ENCODE assay signal across 8 mouse cellular contexts in the genomic region with DNA sequence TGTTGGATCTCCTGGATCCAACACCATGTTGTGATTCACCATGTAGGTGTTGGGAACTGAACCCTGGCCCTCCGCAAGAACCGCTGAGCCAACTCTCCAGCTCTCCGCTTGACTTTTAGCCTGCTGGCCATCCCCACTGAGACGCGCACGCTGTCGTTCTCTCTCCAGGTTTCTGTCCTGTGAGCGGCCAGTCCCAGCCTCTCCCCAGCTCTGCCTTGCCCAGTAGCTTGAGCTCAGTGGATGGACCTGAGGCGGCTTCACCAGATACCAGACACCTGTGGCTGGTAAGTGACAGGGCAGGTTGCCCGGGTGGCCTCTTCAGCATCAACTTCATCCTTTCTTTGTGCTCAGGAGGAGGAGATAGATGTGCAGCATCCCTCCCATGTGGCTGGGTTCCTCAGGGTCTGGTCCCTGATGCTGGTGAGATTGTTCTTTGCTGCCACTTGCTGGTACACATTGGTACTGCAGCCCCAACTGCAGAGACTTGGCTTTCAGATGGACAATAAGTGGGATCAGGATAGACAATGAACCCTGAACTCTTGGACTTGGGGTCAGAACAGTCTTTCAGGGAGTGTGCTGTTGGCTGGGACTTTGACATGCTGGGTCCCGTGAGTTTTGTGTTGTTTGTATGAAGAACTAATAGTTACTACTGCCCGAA. TPM values are rescaled to one million over a fixed set of nuclear protein-coding genes. Genes with fewer than 3 reads are reported as not detected.
DNase-seq lines count a peak whose midpoint lies in the region; ATAC-seq and TF ChIP-seq lines count a peak whose summit lies in the region.

No protein-coding gene starts in this region.

- peaks cover 12% of the 10 kb centered on the region; the same call in 1 of the 2 replicates for H3K4me1 ChIP-seq in embryonic facial prominence, embryonic 10.5 days
- no peaks in the 10 kb centered on the region for H3K4me1 ChIP-seq in liver, embryonic 13.5 days (replicated peaks)
- H3K4me1 ChIP-seq in neural tube, embryonic 12.5 days = no peaks in the 10 kb centered on the region

- no peak overlapping the region for H3K9ac ChIP-seq in liver, embryonic 13.5 days
- no peak overlapping the region for H3K9ac ChIP-seq in neural tube, embryonic 12.5 days

- no peaks in the 10 kb centered on the region for H3K9me3 ChIP-seq in embryonic facial prominence, embryonic 10.5 days
- H3K9me3 ChIP-seq in liver, embryonic 13.5 days (replicated peaks) = no peaks in the 10 kb centered on the region
- H3K9me3 ChIP-seq in neural tube, embryonic 12.5 days = no peaks in the 10 kb centered on the region

- peak; percentile 70 for DNase-seq in adrenal gland, postnatal 25 days
- DNase-seq in embryonic facial prominence, embryonic 10.5 days (ENCODE audit: low spot score) = peak; percentile 83
- peak; percentile 72 for DNase-seq in heart, adult 8-10 months (ENCODE audit: low spot score)
- peak; percentile 88 for DNase-seq in kidney, postnatal 10 days
- DNase-seq in liver, embryonic 13.5 days = peak; percentile 23
- peak; percentile 24 for DNase-seq in telencephalon, adult 2 months (ENCODE audit: low read depth, low spot score)

- no peak overlapping the region for H3K4me3 ChIP-seq in C2C12 (ENCODE audit: insufficient read depth, poor library complexity, severe bottlenecking)
- peak overlapping the region; percentile 17; the same call in 1 of the 2 replicates for H3K4me3 ChIP-seq in embryonic facial prominence, embryonic 10.5 days
- H3K4me3 ChIP-seq in liver, embryonic 13.5 days (replicated peaks) = no peak overlapping the region
- H3K4me3 ChIP-seq in neural tube, embryonic 12.5 days = no peak overlapping the region

- no peak overlapping the region for H3K4me2 ChIP-seq in liver, embryonic 13.5 days
- no peak overlapping the region for H3K4me2 ChIP-seq in neural tube, embryonic 12.5 days (replicated peaks)

- 38% methylated on average over 12 of the region's 12 CpGs for WGBS in embryonic facial prominence, embryonic 10.5 days
- WGBS in liver, embryonic 13.5 days (ENCODE audit: insufficient replicate concordance) = 41% methylated on average over 12 of the region's 12 CpGs
- WGBS in neural tube, embryonic 12.5 days = 53% methylated on average over 12 of the region's 12 CpGs

- no peak overlapping the region; the same call in 1 of the 2 replicates for H3K27ac ChIP-seq in embryonic facial prominence, embryonic 10.5 days (replicated peaks)
- H3K27ac ChIP-seq in liver, embryonic 13.5 days = no peak overlapping the region
- H3K27ac ChIP-seq in neural tube, embryonic 12.5 days = no peak overlapping the region

- H3K27me3 ChIP-seq in C2C12 (ENCODE audit: control insufficient read depth, insufficient read depth, insufficient read length) = no peaks in the 10 kb centered on the region
- no peaks in the 10 kb centered on the region for H3K27me3 ChIP-seq in embryonic facial prominence, embryonic 10.5 days (replicated peaks; ENCODE audit: low read depth, poor library complexity, severe bottlenecking)
- H3K27me3 ChIP-seq in liver, embryonic 13.5 days = 0 out of 2 replicates have a peak, but pooled peaks cover under 1% of the 10 kb centered on the region
- H3K27me3 ChIP-seq in neural tube, embryonic 12.5 days (replicated peaks) = no peaks in the 10 kb centered on the region

- no peaks in the 10 kb centered on the region for H3K79me2 ChIP-seq in C2C12 (ENCODE audit: control insufficient read depth, insufficient read depth)

- H3ac ChIP-seq in C2C12 (ENCODE audit: control insufficient read depth, insufficient read length, low read depth) = no peak overlapping the region

- H3K79me3 ChIP-seq in C2C12 (ENCODE audit: low read depth) = no peaks in the 10 kb centered on the region

- peak; percentile 59 for TF ChIP-seq CTCF in C2C12 (IDR thresholded peaks at IDR 0.05; ENCODE audit: control insufficient read depth, insufficient read depth, insufficient read length)

- H3K36me3 ChIP-seq in C2C12 (ENCODE audit: control insufficient read depth, insufficient read depth) = peaks cover 7% of the 10 kb centered on the region
- H3K36me3 ChIP-seq in embryonic facial prominence, embryonic 10.5 days (replicated peaks) = peaks cover 22% of the 10 kb centered on the region; the same call in 1 of the 2 replicates
- H3K36me3 ChIP-seq in liver, embryonic 13.5 days = no peaks in the 10 kb centered on the region
- H3K36me3 ChIP-seq in neural tube, embryonic 12.5 days = peaks cover 53% of the 10 kb centered on the region

- peak; percentile 42; the same call in 1 of the 2 replicates for ATAC-seq in liver, embryonic 13.5 days (ENCODE audit: low read depth)
- peak; percentile 63 for ATAC-seq in neural tube, embryonic 12.5 days (ENCODE audit: low FRiP score, low read depth)

TF ChIP-seq in C2C12, 6 proteins besides CTCF, POLR2A, EP300 and RAD21:
- TF ChIP-seq MAX (IDR thresholded peaks at IDR 0.05) = no peak

RNA-seq across cellular contexts. Expression of gene Tcf25, which starts 12.3 kb away (rescaled TPM):
- polyA plus RNA-seq in C2C12 (2012; fragmentation: generic; extraction: Trizol) = 128 TPM
- total RNA-seq in adrenal gland, postnatal 25 days (2021) = 203 and 237 TPM in 2 replicates
- polyA plus RNA-seq in embryonic facial prominence, embryonic 10.5 days (2016; fragmentation: Nextera tagmentation; extraction: Ambion mirVana) = 141 and 144 TPM in 2 replicates
- 100 to 1,000 TPM; 135 to 187 (median 158) TPM for total RNA-seq in heart, adult 8-10 months (2022)
- 63.6 and 73.7 TPM in 2 replicates for polyA plus RNA-seq in liver, embryonic 13.5 days (2015; fragmentation: Nextera tagmentation; extraction: Ambion mirVana)
- 225 and 278 TPM in 2 replicates for polyA plus RNA-seq in neural tube, embryonic 12.5 days (2016; fragmentation: Nextera tagmentation; extraction: Ambion mirVana)

RNA-seq across cellular contexts. Expression of gene Spire2, which starts 28.7 kb away (rescaled TPM):
- 5.1 TPM for polyA plus RNA-seq in C2C12 (2012; fragmentation: generic; extraction: Trizol)
- total RNA-seq in adrenal gland, postnatal 25 days (2021) = 1.7 and 2.2 TPM in 2 replicates
- polyA plus RNA-seq in embryonic facial prominence, embryonic 10.5 days (2016; fragmentation: Nextera tagmentation; extraction: Ambion mirVana) = 4.3 and 5.8 TPM in 2 replicates
- total RNA-seq in heart, adult 8-10 months (2022) = under 1 TPM in 2 of 4 experiments, not detected in 2; 0.16 to 0.22 TPM
- polyA plus RNA-seq in liver, embryonic 13.5 days (2015; fragmentation: Nextera tagmentation; extraction: Ambion mirVana) = 3.1 and 3.4 TPM in 2 replicates
- 35.6 and 38.3 TPM in 2 replicates for polyA plus RNA-seq in neural tube, embryonic 12.5 days (2016; fragmentation: Nextera tagmentation; extraction: Ambion mirVana)

RNA-seq across cellular contexts. Expression of gene Fanca, which starts 42.8 kb away (rescaled TPM):
- 14.0 TPM for polyA plus RNA-seq in C2C12 (2012; fragmentation: generic; extraction: Trizol)
- total RNA-seq in adrenal gland, postnatal 25 days (2021) = 6.6 and 15.5 TPM in 2 replicates
- polyA plus RNA-seq in embryonic facial prominence, embryonic 10.5 days (2016; fragmentation: Nextera tagmentation; extraction: Ambion mirVana) = 49.4 and 52.3 TPM in 2 replicates
- total RNA-seq in heart, adult 8-10 months (2022) = 1 to 10 TPM; 5.3 to 7.8 (median 6.3) TPM
- 18.3 and 21.3 TPM in 2 replicates for polyA plus RNA-seq in liver, embryonic 13.5 days (2015; fragmentation: Nextera tagmentation; extraction: Ambion mirVana)
- polyA plus RNA-seq in neural tube, embryonic 12.5 days (2016; fragmentation: Nextera tagmentation; extraction: Ambion mirVana) = 22.5 and 24.6 TPM in 2 replicates

RNA-seq across cellular contexts. Expression of gene Mc1r, which starts 45.7 kb away (rescaled TPM):
- polyA plus RNA-seq in C2C12 (2012; fragmentation: generic; extraction: Trizol) = 0.01 TPM
- total RNA-seq in adrenal gland, postnatal 25 days (2021) = not detected in 2 replicates
- not detected in 2 replicates for polyA plus RNA-seq in embryonic facial prominence, embryonic 10.5 days (2016; fragmentation: Nextera tagmentation; extraction: Ambion mirVana)
- total RNA-seq in heart, adult 8-10 months (2022) = not detected
- not detected in 2 replicates for polyA plus RNA-seq in liver, embryonic 13.5 days (2015; fragmentation: Nextera tagmentation; extraction: Ambion mirVana)
- 0.10 and 0.18 TPM in 2 replicates for polyA plus RNA-seq in neural tube, embryonic 12.5 days (2016; fragmentation: Nextera tagmentation; extraction: Ambion mirVana)

RNA-seq across cellular contexts. Expression of gene Tubb3, which starts 50.0 kb away (rescaled TPM):
- polyA plus RNA-seq in C2C12 (2012; fragmentation: generic; extraction: Trizol) = 140 TPM
- 1.7 and 2.8 TPM in 2 replicates for total RNA-seq in adrenal gland, postnatal 25 days (2021)
- polyA plus RNA-seq in embryonic facial prominence, embryonic 10.5 days (2016; fragmentation: Nextera tagmentation; extraction: Ambion mirVana) = 223 and 230 TPM in 2 replicates
- under 1 TPM; 0.22 to 0.75 (median 0.35) TPM for total RNA-seq in heart, adult 8-10 months (2022)
- 1.4 and 1.9 TPM in 2 replicates for polyA plus RNA-seq in liver, embryonic 13.5 days (2015; fragmentation: Nextera tagmentation; extraction: Ambion mirVana)
- polyA plus RNA-seq in neural tube, embryonic 12.5 days (2016; fragmentation: Nextera tagmentation; extraction: Ambion mirVana) = 1,217 and 1,244 TPM in 2 replicates

Comparison
In these comparisons a context has a peak if more than half of its experiments do, and no peak if none do; other contexts are left out.
1. DNase-seq: peak in every context shown above with its lines; median percentile 88 in kidney, postnatal 10 days; 83 in embryonic facial prominence, embryonic 10.5 days; 72 in heart, adult 8-10 months; 70 in adrenal gland, postnatal 25 days; 24 in telencephalon, adult 2 months; 23 in liver, embryonic 13.5 days.